Mouse (Mus musculus): ENCODE measurements around the gene Sdhc. TPM values are rescaled to one million over a fixed set of nuclear protein-coding genes. Genes with fewer than 3 reads are reported as not detected.

The Sdhc gene
- polyA plus RNA-seq, 1 experiment from 2014 or later: 295 TPM

Small RNA genes lying within 50 kb of the gene (microRNA-seq; reads per million reads assigned to microRNA genes)
- gene Gm27844: not detected

Other genes starting within 250 kb of the Sdhc start
- gene Fcrlb, start 237.7 kb downstream of the Sdhc start, polyA plus RNA-seq (2014; fragmentation: Nextera tagmentation; extraction: Ambion mirVana): 0.34 and 0.71 TPM in 2 replicates
- gene Fcrla, start 223.0 kb downstream of the Sdhc start, polyA plus RNA-seq (2014; fragmentation: Nextera tagmentation; extraction: Ambion mirVana): not detected in 2 replicates
- gene Fcgr2b, start 174.1 kb downstream of the Sdhc start, polyA plus RNA-seq (2014; fragmentation: Nextera tagmentation; extraction: Ambion mirVana): 1.4 TPM in 1 of 2 replicates, not detected in the other
- 1.5 TPM in 1 of 2 replicates, not detected in the other for gene Fcgr4, start 131.7 kb downstream of the Sdhc start, polyA plus RNA-seq (2014; fragmentation: Nextera tagmentation; extraction: Ambion mirVana)
- gene Fcgr3, start 85.7 kb downstream of the Sdhc start, polyA plus RNA-seq (2014; fragmentation: Nextera tagmentation; extraction: Ambion mirVana): 2.5 and 8.3 TPM in 2 replicates
- 2.7 and 4.2 TPM in 2 replicates for gene Cfap126, start 36.7 kb downstream of the Sdhc start, polyA plus RNA-seq (2014; fragmentation: Nextera tagmentation; extraction: Ambion mirVana)
- gene Mpz, start 108 bp upstream of the Sdhc start, polyA plus RNA-seq (2014; fragmentation: Nextera tagmentation; extraction: Ambion mirVana): 0.39 and 0.51 TPM in 2 replicates
- gene Pcp4l1, start 45.7 kb upstream of the Sdhc start, polyA plus RNA-seq (2014; fragmentation: Nextera tagmentation; extraction: Ambion mirVana): 20.0 and 20.5 TPM in 2 replicates
- 0.34 and 0.39 TPM in 2 replicates for gene Nr1i3, start 63.4 kb upstream of the Sdhc start, polyA plus RNA-seq (2014; fragmentation: Nextera tagmentation; extraction: Ambion mirVana)
- gene Tomm40l, start 71.9 kb upstream of the Sdhc start, polyA plus RNA-seq (2014; fragmentation: Nextera tagmentation; extraction: Ambion mirVana): 35.3 and 40.4 TPM in 2 replicates
- gene Apoa2, start 74.5 kb upstream of the Sdhc start, polyA plus RNA-seq (2014; fragmentation: Nextera tagmentation; extraction: Ambion mirVana): 3.3 and 4.1 TPM in 2 replicates
- 6.6 and 28.4 TPM in 2 replicates for gene Fcer1g, start 83.8 kb upstream of the Sdhc start, polyA plus RNA-seq (2014; fragmentation: Nextera tagmentation; extraction: Ambion mirVana)
- 3.3 and 4.1 TPM in 2 replicates for gene Adamts4, start 99.8 kb upstream of the Sdhc start, polyA plus RNA-seq (2014; fragmentation: Nextera tagmentation; extraction: Ambion mirVana)
- 185 and 220 TPM in 2 replicates for gene Ndufs2, start 100.8 kb upstream of the Sdhc start, polyA plus RNA-seq (2014; fragmentation: Nextera tagmentation; extraction: Ambion mirVana)
- gene B4galt3, start 119.7 kb upstream of the Sdhc start, polyA plus RNA-seq (2014; fragmentation: Nextera tagmentation; extraction: Ambion mirVana): 101 and 105 TPM in 2 replicates
- gene Ppox, start 130.6 kb upstream of the Sdhc start, polyA plus RNA-seq (2014; fragmentation: Nextera tagmentation; extraction: Ambion mirVana): 43.2 and 46.8 TPM in 2 replicates
- gene Usp21, start 137.4 kb upstream of the Sdhc start, polyA plus RNA-seq (2014; fragmentation: Nextera tagmentation; extraction: Ambion mirVana): 92.6 and 98.9 TPM in 2 replicates
- gene Ufc1, start 144.4 kb upstream of the Sdhc start, polyA plus RNA-seq (2014; fragmentation: Nextera tagmentation; extraction: Ambion mirVana): 120 and 132 TPM in 2 replicates
- gene Dedd, start 178.5 kb upstream of the Sdhc start, polyA plus RNA-seq (2014; fragmentation: Nextera tagmentation; extraction: Ambion mirVana): 49.0 and 61.5 TPM in 2 replicates
- gene Nit1, start 195.0 kb upstream of the Sdhc start, polyA plus RNA-seq (2014; fragmentation: Nextera tagmentation; extraction: Ambion mirVana): 39.1 and 45.0 TPM in 2 replicates
- gene Pfdn2, start 195.1 kb upstream of the Sdhc start, polyA plus RNA-seq (2014; fragmentation: Nextera tagmentation; extraction: Ambion mirVana): 63.0 and 94.0 TPM in 2 replicates
- 3.6 and 3.7 TPM in 2 replicates for gene Klhdc9, start 210.2 kb upstream of the Sdhc start, polyA plus RNA-seq (2014; fragmentation: Nextera tagmentation; extraction: Ambion mirVana)
- 1.4 and 1.6 TPM in 2 replicates for gene Nectin4, start 219.5 kb upstream of the Sdhc start, polyA plus RNA-seq (2014; fragmentation: Nextera tagmentation; extraction: Ambion mirVana)
- 0.09 and 0.42 TPM in 2 replicates for gene Arhgap30, start 238.4 kb upstream of the Sdhc start, polyA plus RNA-seq (2014; fragmentation: Nextera tagmentation; extraction: Ambion mirVana)

Data from midbrain, embryonic 14.5 days (tissue).